Mouse (Mus musculus) liver, postnatal 0 days (tissue): Measurements from ENCODE around the gene Dock8. TPM values are rescaled to one million over a fixed set of nuclear protein-coding genes. Genes with fewer than 3 reads are reported as not detected.
A peak's percentile ranks its signal among the peaks of the same experiment; 100 is the strongest.

Experiments used
- ATAC-seq: fragments of 200-750 bp; cut with Nextera tagmentation; 2 replicates; pipeline ENCODE4 v1.8.0; 2017; ENCODE audit warnings: mild to moderate bottlenecking, moderate library complexity
- DNase-seq: peaks from one replicate; pipeline ENCODE4 v3.0.0-alpha.2; 2016
- H3K27ac ChIP-seq: fragments of 300-500 bp; sonication (generic); 2 replicates; pipeline ENCODE4 v1.5.1; 2014; ENCODE audit warnings: antibody characterized with exemption, moderate library complexity, mild to moderate bottlenecking, low read depth
- H3K27me3 ChIP-seq: fragments of 300-500 bp; sonication (generic); 2 replicates; pipeline ENCODE4 v1.6.1; 2014; ENCODE audit warnings: low read length, control low read depth, mixed read lengths; ENCODE audit not compliant: insufficient read depth
- H3K36me3 ChIP-seq: fragments of 300-500 bp; sonication (generic); replicated peaks from 2 replicates; pipeline ENCODE4 v1.6.1; 2014; ENCODE audit warnings: mild to moderate bottlenecking, control low read depth, low read length, moderate library complexity, mixed read lengths; ENCODE audit not compliant: insufficient read depth
- H3K4me1 ChIP-seq: fragments of 300-500 bp; sonication (generic); 2 replicates; pipeline ENCODE4 v1.6.1; 2014; ENCODE audit warnings: antibody characterized with exemption, mild to moderate bottlenecking, control low read depth; ENCODE audit not compliant: insufficient read depth
- H3K4me2 ChIP-seq: fragments of 300-500 bp; sonication (generic); 2 replicates; pipeline ENCODE4 v1.6.1; 2014; ENCODE audit warnings: low read depth, mild to moderate bottlenecking, low read length, moderate library complexity, mixed read lengths
- H3K4me3 ChIP-seq: fragments of 300-500 bp; sonication (generic); 2 replicates; pipeline ENCODE4 v1.5.1; 2014; ENCODE audit warnings: low read depth, low read length
- H3K9ac ChIP-seq: fragments of 300-500 bp; sonication (generic); replicated peaks from 2 replicates; pipeline ENCODE4 v1.6.1; 2014; ENCODE audit warnings: mild to moderate bottlenecking, moderate library complexity
- H3K9me3 ChIP-seq: fragments of 300-500 bp; sonication (generic); 2 replicates; pipeline ENCODE4 v1.6.1; 2016; ENCODE audit warnings: mild to moderate bottlenecking, control low read depth, low read length, mixed read lengths
- CTCF ChIP-seq: sonication (generic); IDR thresholded peaks from 2 replicates; pipeline ENCODE4 v1.5.1; 2016; ENCODE audit warnings: antibody characterized with exemption, low read depth
- EP300 ChIP-seq: IDR thresholded peaks from 2 replicates; pipeline ENCODE4 v1.6.1; 2016; ENCODE audit warnings: antibody characterized with exemption, low read depth, mild to moderate bottlenecking
- WGBS: fragments of 180-500 bp; shearing (Covaris S2); extraction: QIAGEN DNeasy Blood & Tissue Kit; methylation state at CpG from one replicate; pipeline ENCODE4 v1.1.7; 2014; ENCODE audit not compliant: insufficient replicate concordance; 5-methylcytosine and 5-hydroxymethylcytosine counted together
- polyA plus RNA-seq: library from polyadenylated mRNA; unstranded; fragments of >200 nt; fragmentation: Nextera tagmentation; extraction: Ambion mirVana; gene quantifications from 2 replicates; pipeline ENCODE4 v1.2.1, GENCODE M21; 2015

The Dock8 gene
- polyA plus RNA-seq, 1 experiment from 2014 or later = 12.5 TPM

GRCm38 (mm10) chr19:24972701-24973390 lies 26.5 kb upstream of the Dock8 start:
- Histone ChIP-seq H3K27ac (no peak overlapping the region), H3K4me3 (no peak overlapping the region), H3K4me1 (no peaks in the 10 kb centered on the region), H3K9me3 (no peaks in the 10 kb centered on the region), H3K27me3 (no peaks in the 10 kb centered on the region), H3K9ac (no peak overlapping the region), H3K36me3 (no peaks in the 10 kb centered on the region), H3K4me2 (no peak overlapping the region)
- DNase-seq (no peak), ATAC-seq (no peak)
- 83% methylated on average over 3 of the region's 3 CpGs for WGBS
- TF ChIP-seq EP300 = no peak
- no peak for TF ChIP-seq CTCF

GRCm38 (mm10) chr19:24977991-24978390 lies 21.3 kb upstream of the Dock8 start:
- peaks cover 3% of the 10 kb centered on the region; the same call in 1 of the 2 replicates for H3K4me1 ChIP-seq
- no peaks in the 10 kb centered on the region for H3K36me3 ChIP-seq
- no peak overlapping the region for H3K4me3 ChIP-seq
- H3K4me2 ChIP-seq = no peak overlapping the region
- ATAC-seq (no peak), DNase-seq (no peak)
- H3K9me3 ChIP-seq = no peaks in the 10 kb centered on the region
- 67% methylated on average over 11 of the region's 11 CpGs for WGBS
- no peak overlapping the region for H3K9ac ChIP-seq
- no peak overlapping the region for H3K27ac ChIP-seq
- H3K27me3 ChIP-seq = no peaks in the 10 kb centered on the region
- TF ChIP-seq CTCF (no peak), EP300 (no peak)

DNA sequence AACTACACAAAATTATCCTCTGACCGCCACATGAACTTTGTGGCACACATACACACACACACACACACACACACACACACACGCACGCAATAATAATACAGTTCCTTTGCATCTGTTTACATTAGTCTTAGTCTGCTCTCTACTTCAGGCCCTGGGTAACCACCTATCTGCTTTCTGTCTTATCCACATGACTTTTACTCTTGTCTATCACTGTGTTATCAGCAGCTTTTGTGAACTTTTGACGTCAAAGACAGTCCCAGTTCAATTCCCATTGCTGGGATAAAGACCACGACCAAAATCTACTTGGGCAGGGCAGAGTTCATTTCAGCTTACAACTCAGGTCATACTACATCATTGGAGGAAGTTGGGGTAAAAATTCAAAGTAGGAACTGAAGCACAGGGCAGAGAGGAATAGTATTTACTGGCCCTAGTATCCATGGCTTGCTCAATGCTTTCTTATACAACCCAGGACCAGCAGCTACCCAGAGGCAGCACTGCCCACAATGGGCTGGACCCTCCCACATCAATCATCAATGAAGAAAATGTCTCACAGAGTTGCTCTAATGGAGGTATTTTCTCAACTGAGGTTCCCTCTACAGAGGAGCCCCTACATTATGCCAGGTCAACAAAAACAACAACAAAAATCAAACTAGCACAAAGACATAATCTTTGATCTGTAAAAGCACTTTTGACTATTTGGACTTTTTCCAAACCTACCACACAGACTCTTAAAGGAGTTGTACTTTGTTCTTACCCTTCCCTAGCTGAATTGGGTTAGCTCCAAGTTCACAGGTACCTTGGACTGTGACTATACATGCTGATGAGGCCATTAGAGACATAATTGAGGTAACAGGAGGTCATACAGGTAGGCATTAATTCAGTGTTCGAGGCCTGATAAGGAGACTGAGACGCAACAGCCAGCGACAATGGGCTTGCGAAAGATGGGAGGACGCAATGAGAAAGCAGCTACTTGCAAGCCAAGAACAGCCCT lies 20.2 kb upstream of the Dock8 start:
- Histone ChIP-seq H3K4me3 (no peak overlapping the region), H3K9ac (no peak overlapping the region), H3K36me3 (no peaks in the 10 kb centered on the region), H3K4me2 (no peak overlapping the region), H3K4me1 (peaks cover 3% of the 10 kb centered on the region; the same call in 1 of the 2 replicates), H3K9me3 (no peaks in the 10 kb centered on the region), H3K27me3 (no peaks in the 10 kb centered on the region), H3K27ac (0 out of 2 replicates have a peak overlapping the region, but pooled peaks have one; percentile 11)
- TF ChIP-seq EP300 (no peak), CTCF (no peak)
- DNase-seq (no peak), ATAC-seq (no peak)
- WGBS = 63% methylated on average over 10 of the region's 10 CpGs

DNA sequence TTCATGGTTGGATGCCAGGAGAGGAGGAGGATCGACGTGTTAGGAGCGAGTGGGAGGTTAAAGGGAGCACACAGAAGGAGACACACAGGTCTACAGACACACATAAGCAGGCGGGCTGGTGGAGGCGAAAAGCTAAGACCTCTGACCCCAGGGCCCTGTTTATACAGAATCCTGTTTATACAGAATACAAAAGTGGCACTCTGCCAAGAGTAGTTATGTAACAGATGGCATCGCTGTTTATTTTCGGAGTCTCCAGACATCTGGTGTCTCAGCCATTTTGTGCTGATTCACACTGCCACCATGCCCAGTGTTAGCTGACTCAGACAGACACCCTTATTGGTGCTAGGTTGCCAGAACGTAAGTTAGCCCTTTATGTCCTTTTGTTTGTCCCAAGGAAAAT lies 18.0 kb upstream of the Dock8 start:
- DNase-seq = no peak
- H3K4me1 ChIP-seq = peaks cover 3% of the 10 kb centered on the region; the same call in 1 of the 2 replicates
- no peaks in the 10 kb centered on the region for H3K36me3 ChIP-seq
- no peak overlapping the region for H3K9ac ChIP-seq
- no peak overlapping the region for H3K27ac ChIP-seq
- TF ChIP-seq EP300 (no peak), CTCF (no peak)
- peak; percentile 70 for ATAC-seq
- 51% methylated on average over 8 of the region's 8 CpGs for WGBS
- H3K9me3 ChIP-seq = no peaks in the 10 kb centered on the region
- no peak overlapping the region for H3K4me3 ChIP-seq
- no peaks in the 10 kb centered on the region for H3K27me3 ChIP-seq
- H3K4me2 ChIP-seq = no peak overlapping the region

DNA sequence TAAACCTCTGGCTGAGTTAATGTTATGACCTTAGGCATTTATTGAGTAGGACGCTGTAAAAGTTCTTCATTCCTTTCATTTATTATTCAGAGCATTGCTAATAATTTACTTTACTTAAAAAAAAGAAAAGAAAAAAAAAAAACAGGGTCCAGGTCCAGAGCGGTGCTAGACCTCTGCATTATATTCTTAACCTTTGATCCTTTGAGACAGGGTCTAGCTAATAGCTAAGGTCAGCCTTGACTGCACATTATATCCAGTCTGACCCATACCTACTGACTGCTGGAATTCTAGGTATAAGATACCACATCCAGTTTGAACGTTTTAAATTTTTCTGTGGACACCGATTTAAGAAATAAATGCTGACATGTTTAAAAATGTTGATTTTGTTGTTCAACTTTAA lies 16.3 kb upstream of the Dock8 start:
- H3K27ac ChIP-seq = no peak overlapping the region
- H3K9ac ChIP-seq = no peak overlapping the region
- TF ChIP-seq CTCF (no peak), EP300 (no peak)
- ATAC-seq = no peak
- no peaks in the 10 kb centered on the region for H3K9me3 ChIP-seq
- DNase-seq = no peak
- H3K27me3 ChIP-seq = no peaks in the 10 kb centered on the region
- no peak overlapping the region for H3K4me2 ChIP-seq
- H3K4me3 ChIP-seq = no peak overlapping the region
- no peaks in the 10 kb centered on the region for H3K36me3 ChIP-seq
- 80% methylated on average over 4 of the region's 4 CpGs for WGBS
- H3K4me1 ChIP-seq = peaks cover 6% of the 10 kb centered on the region

- Histone ChIP-seq H3K9ac (no peak overlapping the region), H3K9me3 (no peaks in the 10 kb centered on the region), H3K27ac (no peak overlapping the region), H3K4me2 (no peak overlapping the region), H3K36me3 (no peaks in the 10 kb centered on the region), H3K27me3 (no peaks in the 10 kb centered on the region), H3K4me1 (peaks cover 10% of the 10 kb centered on the region), H3K4me3 (no peak overlapping the region)
- TF ChIP-seq EP300 = no peak
- no peak for TF ChIP-seq CTCF
- WGBS = 59% methylated on average over 7 of the region's 7 CpGs
- DNase-seq = no peak
- ATAC-seq = no peak
These were observed 15.4 kb upstream of the Dock8 start for GRCm38 (mm10) chr19:24983857-24984498.
